Mouse (Mus musculus): Measurements from ENCODE around the gene Mmp20. TPM values are rescaled to one million over a fixed set of nuclear protein-coding genes. Genes with fewer than 3 reads are reported as not detected.

Gene Mmp20
- polyA plus RNA-seq, 1 experiment from 2014 or later, result not detected

DNA sequence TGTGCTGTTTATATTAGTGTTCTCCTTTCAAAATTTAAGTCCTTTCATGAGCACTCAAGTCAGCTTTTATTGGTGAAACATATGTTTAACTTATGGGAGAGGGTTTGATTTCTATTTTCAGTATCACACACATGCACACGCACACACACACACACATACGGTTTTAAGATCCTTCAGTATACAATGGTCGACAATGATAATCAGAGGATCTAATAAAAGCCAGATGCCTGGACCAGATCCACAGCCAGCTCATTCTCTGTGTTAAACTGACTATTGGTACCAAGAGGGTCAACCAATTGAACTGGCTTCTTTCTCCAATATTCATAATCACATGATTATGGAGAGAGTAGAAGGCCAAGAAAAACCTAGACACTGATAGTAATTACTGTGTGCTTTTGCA is 67.6 kb downstream of the Mmp20 start:
- Histone ChIP-seq H3K27me3 (no peaks in the 10 kb centered on the region), H3K36me3 (replicated peaks) (no peaks in the 10 kb centered on the region), H3K9ac (no peak overlapping the region), H3K27ac (no peak overlapping the region), H3K4me1 (no peaks in the 10 kb centered on the region), H3K4me3 (replicated peaks) (no peak overlapping the region), H3K4me2 (no peak overlapping the region), H3K9me3 (no peaks in the 10 kb centered on the region)
- no peak for ATAC-seq (ENCODE audit: low FRiP score)
- WGBS, result 83% methylated on average over 3 of the region's 3 CpGs

DNA sequence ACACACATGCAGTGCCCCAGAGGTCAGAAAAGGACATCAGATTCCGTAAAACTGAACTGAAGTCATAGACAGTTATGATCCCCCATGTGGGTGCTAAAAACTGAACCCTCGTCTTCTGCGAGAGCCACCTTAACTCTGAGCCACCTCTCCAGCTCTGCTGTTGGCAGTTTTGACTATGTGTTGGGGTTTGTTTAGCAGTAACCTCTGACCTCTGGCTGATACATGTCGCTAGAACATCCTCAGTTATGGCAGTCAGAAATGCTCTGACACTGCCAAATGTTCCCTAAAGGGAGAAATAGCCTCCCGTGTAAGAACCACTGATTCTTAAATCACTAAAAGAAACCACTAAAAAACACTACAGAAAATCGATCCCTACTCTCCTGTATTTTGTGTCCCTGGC is 80.7 kb downstream of the Mmp20 start:
- H3K9ac ChIP-seq, result no peak overlapping the region
- no peak for ATAC-seq (ENCODE audit: low FRiP score)
- no peak overlapping the region for H3K4me3 ChIP-seq (replicated peaks)
- no peaks in the 10 kb centered on the region for H3K36me3 ChIP-seq (replicated peaks)
- H3K4me2 ChIP-seq, result no peak overlapping the region
- WGBS, result 82% methylated on average over 6 of the region's 6 CpGs
- H3K4me1 ChIP-seq, result no peaks in the 10 kb centered on the region
- H3K27ac ChIP-seq, result no peak overlapping the region
- no peaks in the 10 kb centered on the region for H3K27me3 ChIP-seq
- H3K9me3 ChIP-seq, result no peaks in the 10 kb centered on the region

DNA sequence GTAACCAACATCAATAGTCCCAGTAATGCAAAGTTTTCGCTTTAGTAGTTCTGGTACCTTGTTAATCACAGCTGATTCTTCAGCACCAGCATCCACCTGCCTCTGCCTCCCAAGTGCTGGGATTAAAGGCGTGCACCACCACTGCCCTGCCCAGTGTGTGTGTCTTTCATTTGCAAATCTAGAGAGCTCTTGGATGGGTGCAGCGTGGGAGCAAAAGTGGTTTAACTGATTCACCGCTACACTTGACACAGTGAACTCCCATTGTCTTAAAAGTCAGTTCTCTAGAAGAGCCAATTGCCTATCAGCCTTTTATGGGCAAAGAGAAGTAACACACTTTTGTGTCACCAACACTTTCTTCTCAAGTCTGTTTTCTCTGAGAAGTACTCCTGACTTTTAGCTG is 83.2 kb downstream of the Mmp20 start:
- 75% methylated on average over 4 of the region's 4 CpGs for WGBS
- no peaks in the 10 kb centered on the region for H3K4me1 ChIP-seq
- H3K4me2 ChIP-seq, result no peak overlapping the region
- no peaks in the 10 kb centered on the region for H3K36me3 ChIP-seq (replicated peaks)
- no peaks in the 10 kb centered on the region for H3K27me3 ChIP-seq
- H3K4me3 ChIP-seq (replicated peaks), result no peak overlapping the region
- no peak for ATAC-seq (ENCODE audit: low FRiP score)
- no peak overlapping the region for H3K9ac ChIP-seq
- H3K9me3 ChIP-seq, result no peaks in the 10 kb centered on the region
- H3K27ac ChIP-seq, result no peak overlapping the region

DNA sequence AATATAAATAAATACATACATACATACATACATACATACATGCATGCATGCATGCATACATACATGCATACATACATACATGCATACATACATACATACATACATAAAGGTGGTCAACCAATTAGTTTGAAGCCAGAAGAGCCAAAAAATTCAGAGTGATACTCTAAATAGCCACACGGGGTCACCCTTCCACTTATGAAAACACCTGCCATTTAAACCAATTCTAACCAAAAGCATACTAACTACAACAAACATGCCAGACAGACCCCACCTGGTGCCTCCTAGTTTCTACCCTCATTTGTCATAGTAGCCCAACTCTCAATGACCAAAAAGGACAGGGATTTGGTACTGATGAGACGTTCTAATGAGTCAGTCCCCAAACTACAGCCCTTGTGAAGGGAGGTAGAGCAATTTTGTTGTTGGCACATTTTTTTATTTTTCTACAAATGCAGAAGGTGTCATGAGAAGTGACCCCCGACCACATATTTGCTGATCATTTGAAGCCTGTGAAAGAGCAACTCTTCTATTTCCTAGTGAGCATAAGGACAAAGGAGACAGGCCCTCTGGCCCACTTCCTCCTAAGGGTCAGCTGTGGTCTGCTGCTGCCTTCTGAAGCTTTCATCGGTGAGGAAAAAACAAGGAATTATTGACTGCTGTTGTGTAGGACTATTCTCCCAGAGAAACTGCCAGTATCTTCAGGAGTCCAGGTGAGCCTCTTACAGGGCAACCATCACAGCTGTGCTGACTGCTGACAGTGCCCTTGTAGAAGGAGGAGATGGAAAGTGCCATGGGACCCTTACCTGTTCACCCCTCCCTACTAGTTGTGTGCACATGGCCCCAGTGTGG is 86.3 kb downstream of the Mmp20 start:
- 41% methylated on average over 4 of the region's 4 CpGs for WGBS

DNA sequence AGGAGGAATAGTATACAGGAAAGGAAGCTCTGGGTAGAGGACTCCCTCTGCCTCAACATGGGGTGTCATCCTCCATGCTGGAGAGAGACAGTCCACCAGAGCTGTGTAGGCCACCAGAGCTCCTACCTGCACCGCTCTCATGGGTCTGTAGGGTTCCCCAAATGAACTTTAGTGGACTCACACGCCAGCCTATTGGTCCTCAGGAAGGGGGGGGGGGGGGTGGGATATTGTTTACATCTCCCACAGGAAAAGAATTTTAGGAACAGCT is 86.8 kb downstream of the Mmp20 start:
- no peak overlapping the region for H3K4me3 ChIP-seq (replicated peaks)
- H3K36me3 ChIP-seq (replicated peaks), result no peaks in the 10 kb centered on the region
- no peaks in the 10 kb centered on the region for H3K27me3 ChIP-seq
- no peak overlapping the region for H3K4me2 ChIP-seq
- peak; percentile 60; the same call in 1 of the 2 replicates for ATAC-seq (ENCODE audit: low FRiP score)
- no peak overlapping the region for H3K27ac ChIP-seq
- no peaks in the 10 kb centered on the region for H3K4me1 ChIP-seq
- no peaks in the 10 kb centered on the region for H3K9me3 ChIP-seq
- 76% methylated on average over 2 of the region's 2 CpGs for WGBS
- no peak overlapping the region for H3K9ac ChIP-seq

More for the DNA sequence above, 86.3 kb downstream of the Mmp20 start:
- Histone ChIP-seq H3K9ac (no peak overlapping the region), H3K4me1 (no peaks in the 10 kb centered on the region), H3K27ac (no peak overlapping the region), H3K36me3 (replicated peaks) (no peaks in the 10 kb centered on the region), H3K27me3 (no peaks in the 10 kb centered on the region), H3K9me3 (no peaks in the 10 kb centered on the region), H3K4me3 (replicated peaks) (no peak overlapping the region), H3K4me2 (no peak overlapping the region)
- peak; percentile 55; the same call in 1 of the 2 replicates for ATAC-seq (ENCODE audit: low FRiP score)

DNA sequence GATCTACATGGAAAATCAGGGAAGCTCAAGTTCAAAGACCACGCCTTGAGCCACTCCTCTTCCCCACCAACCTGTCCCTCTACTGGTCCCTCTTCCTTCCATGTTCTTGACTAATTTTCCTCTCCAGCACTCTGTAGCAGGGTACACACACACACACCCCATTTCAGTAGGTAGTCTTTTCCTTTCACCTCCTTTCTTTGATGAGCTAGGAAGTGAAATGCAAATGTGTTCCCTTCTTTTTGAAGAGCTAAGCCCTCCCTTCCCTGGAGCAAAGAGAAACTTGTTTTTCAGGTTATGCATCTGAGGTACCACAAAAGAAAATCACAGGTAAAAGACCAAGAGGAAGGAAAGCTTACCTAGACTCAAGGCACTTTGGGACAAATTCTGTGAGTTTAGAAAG is 93.5 kb downstream of the Mmp20 start:
- no peak for ATAC-seq (ENCODE audit: low FRiP score)
- H3K4me3 ChIP-seq (replicated peaks), result no peak overlapping the region

More for the DNA sequence above, 93.5 kb downstream of the Mmp20 start:
- Histone ChIP-seq H3K9me3 (no peaks in the 10 kb centered on the region), H3K4me1 (no peaks in the 10 kb centered on the region), H3K4me2 (no peak overlapping the region), H3K36me3 (replicated peaks) (no peaks in the 10 kb centered on the region), H3K9ac (no peak overlapping the region), H3K27ac (no peak overlapping the region), H3K27me3 (no peaks in the 10 kb centered on the region)
- 84% methylated on average over 1 of the region's 1 CpGs for WGBS

Other genes starting within 250 kb of the Mmp20 start
- not detected in 2 replicates for gene Mmp1b, start 240.2 kb upstream of the Mmp20 start, polyA plus RNA-seq (2016; fragmentation: Nextera tagmentation; extraction: Ambion mirVana)
- gene Mmp3, start 182.4 kb upstream of the Mmp20 start, polyA plus RNA-seq (2016; fragmentation: Nextera tagmentation; extraction: Ambion mirVana), result not detected in 2 replicates
- gene Mmp10, start 125.9 kb upstream of the Mmp20 start, polyA plus RNA-seq (2016; fragmentation: Nextera tagmentation; extraction: Ambion mirVana), result not detected in 2 replicates
- gene Mmp8, start 69.8 kb upstream of the Mmp20 start, polyA plus RNA-seq (2016; fragmentation: Nextera tagmentation; extraction: Ambion mirVana), result not detected in 2 replicates
- not detected in 2 replicates for gene Mmp27, start 56.8 kb upstream of the Mmp20 start, polyA plus RNA-seq (2016; fragmentation: Nextera tagmentation; extraction: Ambion mirVana)
- gene Mmp7, start 63.9 kb downstream of the Mmp20 start, polyA plus RNA-seq (2016; fragmentation: Nextera tagmentation; extraction: Ambion mirVana), result not detected in 2 replicates
- 85.1 and 86.5 TPM in 2 replicates for gene Tmem123, start 135.8 kb downstream of the Mmp20 start, polyA plus RNA-seq (2016; fragmentation: Nextera tagmentation; extraction: Ambion mirVana)
- gene Birc2, start 208.8 kb downstream of the Mmp20 start, polyA plus RNA-seq (2016; fragmentation: Nextera tagmentation; extraction: Ambion mirVana), result 45.7 and 48.9 TPM in 2 replicates
- gene Birc3, start 245.0 kb downstream of the Mmp20 start, polyA plus RNA-seq (2016; fragmentation: Nextera tagmentation; extraction: Ambion mirVana), result 1.9 and 3.7 TPM in 2 replicates

All from forebrain, embryonic 12.5 days (tissue).